Mouse (Mus musculus): ENCODE data around the gene Lbh.

DNA sequence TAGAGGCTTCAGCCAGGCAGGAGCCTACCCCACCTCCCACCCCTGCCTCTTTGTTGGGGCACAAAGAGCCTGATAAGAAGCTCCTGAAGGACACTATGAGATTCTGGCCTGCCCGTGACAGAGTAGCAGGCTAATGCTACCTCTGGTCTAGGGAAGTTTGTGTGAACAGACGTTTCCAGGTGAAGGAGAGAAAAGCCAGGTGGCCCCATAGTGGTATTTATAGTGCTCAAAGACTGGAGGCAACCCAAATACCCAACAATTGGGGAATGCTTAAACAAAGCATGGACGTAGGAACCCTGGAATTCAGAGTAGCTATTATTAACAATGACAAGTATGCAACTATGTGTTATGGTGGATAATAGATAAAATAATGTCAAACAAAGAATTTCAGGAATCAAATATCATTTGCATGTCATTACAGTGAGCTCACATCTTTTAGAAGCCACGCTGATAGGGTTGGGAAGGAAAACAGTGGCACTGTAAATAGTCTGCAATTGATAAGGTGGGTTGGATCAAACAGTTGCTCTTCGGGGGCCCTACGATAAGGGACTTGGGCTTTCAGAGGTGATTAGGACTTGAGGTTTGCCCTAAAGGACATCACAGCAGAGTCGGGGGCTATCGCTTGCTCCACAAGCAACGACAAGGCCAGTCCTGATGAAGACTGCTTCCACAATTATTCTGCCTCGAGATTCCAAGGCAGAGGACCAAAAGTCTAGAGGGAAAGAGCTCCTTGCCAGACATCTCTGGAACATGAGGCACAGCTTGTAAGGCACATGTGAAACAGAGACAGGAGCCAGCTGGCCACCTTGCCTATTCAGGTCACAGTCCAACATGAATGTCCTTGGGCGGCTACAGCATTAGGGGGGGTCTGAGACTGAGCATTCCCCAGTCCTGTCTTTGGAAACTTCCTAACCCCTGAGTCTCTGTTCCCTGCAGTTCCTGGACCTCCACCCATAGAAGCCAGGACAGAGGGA is 58.4 kb downstream of the Lbh start:
- TF ChIP-seq CTCF (IDR thresholded peaks at IDR 0.05; ENCODE audit: borderline replicate concordance, insufficient read depth, low read length), result no peak
- no peak for TF ChIP-seq POLR2A (IDR thresholded peaks at IDR 0.05; ENCODE audit: low read depth, low read length)

Measured in embryonic fibroblast, embryonic 13.5 days (primary cell).